Mouse (Mus musculus) ES-Bruce4 (cell line): ENCODE results near the gene Zfp68.
"Not testable (repeated sequence)": the region's sequence is repeated elsewhere in the genome, so short reads cannot be mapped to it uniquely, and the experiment has no call there.

Experiments
- CTCF ChIP-seq: IDR thresholded peaks from one replicate; pipeline ENCODE4 v1.8.1; 2011; ENCODE audit warnings: low read depth, low read length
- POLR2A ChIP-seq: IDR thresholded peaks from one replicate; pipeline ENCODE4 v1.8.1; 2011; ENCODE audit warnings: low read length; ENCODE audit not compliant: insufficient read depth

- not testable (repeated sequence) for TF ChIP-seq CTCF, POLR2A
These were observed 54.9 kb downstream of the Zfp68 start, which contains the start of gene 1700123K08Rik for GRCm38 (mm10) chr5:138564612-138565011.
